Mouse (Mus musculus) T-helper 17 cell (primary cell): ENCODE measurements around the gene Fam107a.

Source experiments
- in situ Hi-C, 2 experiments: fragments of 300-600 bp; cut with MboI, MseI; formaldehyde crosslinking; loops; 1 replicate in 1 of 2; 2 replicates in 1 of 2; pipeline ENCODE4 v1.15.1; 2025; ENCODE audit warnings: high pct_unique_total_duplicates in 2 of 2

Gene Fam107a

GRCm38 (mm10) chr14:8256881-8257280 lies 60.9 kb downstream of the Fam107a start:
- in situ Hi-C loops: no loop called here

DNA sequence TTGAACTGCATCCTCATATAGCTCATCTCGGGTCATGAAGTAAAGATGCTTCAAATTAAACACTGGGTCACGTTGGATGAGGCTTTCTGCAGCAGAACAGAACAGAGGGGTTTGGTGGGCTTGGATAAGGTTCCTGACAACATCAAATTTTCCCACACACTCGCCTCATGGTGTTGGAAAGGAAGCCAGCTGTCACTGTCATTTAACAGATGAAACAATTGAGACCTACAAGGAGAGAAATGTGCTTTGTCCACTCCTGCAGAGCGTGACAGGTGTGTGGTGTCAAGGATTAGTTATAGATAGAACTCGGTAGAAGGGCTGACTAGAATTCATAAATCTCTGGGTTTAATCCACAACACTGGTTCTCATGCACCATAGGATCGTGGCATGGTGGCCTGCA lies 61.8 kb downstream of the Fam107a start:
- in situ Hi-C loops: no loop called here

DNA sequence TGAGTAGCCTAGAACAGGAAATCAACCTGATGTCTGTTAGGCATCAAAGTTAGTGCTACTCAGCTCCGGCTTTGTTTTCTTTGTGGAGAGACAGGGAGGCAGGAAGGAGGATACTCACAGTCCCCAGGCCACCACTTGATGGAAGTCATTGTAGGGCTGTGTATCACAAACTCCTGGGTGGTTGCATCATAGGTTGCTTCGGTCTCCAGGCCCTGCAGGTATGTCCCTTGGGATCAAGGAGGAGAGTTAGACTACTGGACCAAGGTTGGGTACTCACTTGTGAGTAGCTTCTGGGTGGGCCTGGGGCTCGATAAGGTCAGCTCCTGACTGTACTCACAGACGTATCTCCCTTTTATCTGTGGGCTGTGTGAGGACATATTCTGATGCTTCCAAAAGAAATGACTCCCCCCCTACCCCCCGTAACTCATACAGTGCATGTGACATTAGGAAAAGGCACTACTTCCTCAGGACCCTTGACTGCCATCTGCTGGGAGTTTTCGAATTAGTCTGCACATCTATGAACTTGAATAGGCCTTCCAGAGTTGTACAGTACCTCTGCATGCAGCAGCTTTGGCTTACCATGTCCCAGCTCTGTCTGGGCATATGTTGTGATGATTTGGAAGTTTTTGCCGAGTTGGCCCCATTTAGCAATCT lies 62.6 kb downstream of the Fam107a start:
- in situ Hi-C loops: no loop called here

GRCm38 (mm10) chr14:8251330-8251885 lies 66.4 kb downstream of the Fam107a start:
- in situ Hi-C loops: no loop called here

DNA sequence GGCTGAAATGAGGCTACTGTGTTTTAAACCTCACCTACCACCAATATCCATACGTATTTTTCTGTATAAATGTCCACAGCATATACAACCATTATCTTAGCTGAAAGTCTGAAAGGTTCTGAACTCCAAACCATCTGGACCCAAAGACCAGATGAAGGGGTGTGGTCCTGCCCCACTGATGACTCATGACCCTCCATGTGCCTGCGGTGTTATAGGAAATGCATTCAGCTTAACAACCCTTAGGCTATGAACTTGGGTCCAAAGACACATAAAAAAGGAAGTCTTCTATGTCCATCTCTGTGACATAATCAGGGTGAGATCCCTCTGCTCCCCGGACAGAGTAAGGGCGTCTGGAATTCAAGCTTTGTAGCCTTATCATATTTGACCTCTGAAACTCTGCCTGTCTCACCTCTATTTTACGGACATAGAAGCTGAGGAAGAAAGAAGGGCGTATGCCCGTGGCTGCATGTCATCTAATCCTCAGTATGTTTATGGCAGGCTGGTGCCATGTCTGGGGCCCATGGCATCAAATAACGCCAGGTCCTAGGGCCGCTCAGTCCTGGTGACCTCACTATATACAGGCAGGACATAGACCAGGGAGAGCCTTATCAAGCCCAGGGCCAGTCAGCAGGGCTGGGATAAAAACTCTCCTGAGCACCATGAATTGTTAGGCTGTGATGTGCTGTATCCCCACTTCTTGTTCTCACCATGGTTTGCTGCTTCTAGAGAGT lies 67.5 kb downstream of the Fam107a start:
- in situ Hi-C loops: no loop called here

DNA sequence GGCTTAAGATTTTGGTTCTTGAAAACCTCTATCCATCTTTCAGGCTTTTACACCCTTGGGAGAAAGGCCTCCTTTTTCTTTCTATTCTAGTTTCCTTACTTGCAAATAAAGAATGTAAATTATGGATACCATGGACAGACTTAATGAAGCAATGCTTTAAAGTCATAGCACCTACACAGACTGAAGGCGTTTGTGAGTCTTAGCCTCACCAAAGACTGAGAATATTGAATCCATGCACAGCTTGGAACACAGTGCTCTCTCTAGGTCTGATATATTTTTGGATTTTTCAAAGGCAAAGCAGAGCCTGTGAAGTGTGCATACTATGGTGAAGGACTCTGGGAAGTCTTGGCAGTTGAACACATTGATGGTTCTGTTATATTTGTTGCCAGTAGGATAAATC lies 68.6 kb downstream of the Fam107a start:
- in situ Hi-C loops: no loop called here

DNA sequence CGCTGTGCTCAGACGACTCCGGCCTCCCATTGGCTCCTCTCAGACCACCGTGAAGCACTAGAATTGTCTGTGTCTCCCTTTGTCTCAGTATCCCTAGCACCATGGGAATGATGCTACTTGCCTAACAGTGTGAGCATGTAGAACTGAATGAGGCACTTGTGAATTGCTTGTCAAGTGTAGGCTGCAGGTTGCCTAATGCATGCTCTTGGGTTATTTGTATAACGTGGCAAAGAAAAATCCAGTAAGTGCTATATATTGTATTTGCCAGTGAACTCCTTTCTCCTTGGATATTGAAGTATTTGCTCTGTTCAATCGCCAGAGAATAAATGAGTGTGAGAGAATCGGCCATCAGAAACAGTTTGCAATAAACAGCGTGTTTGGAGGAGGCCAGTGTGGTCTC lies 70.9 kb downstream of the Fam107a start:
- in situ Hi-C loops: no loop called here
